Mouse (Mus musculus) lung, postnatal 0 days (tissue): ENCODE results near the gene Smyd1. TPM values are rescaled to one million over a fixed set of nuclear protein-coding genes. Genes with fewer than 3 reads are reported as not detected.

ENCODE experiments used
- ATAC-seq: fragments of 200-750 bp; cut with Nextera tagmentation; 2 replicates; pipeline ENCODE4 v1.8.0; 2017; ENCODE audit warnings: moderate library complexity
- DNase-seq: peaks from one replicate; pipeline ENCODE4 v3.0.0-alpha.2; 2016; ENCODE audit warnings: low spot score
- H3K27ac ChIP-seq: fragments of 300-500 bp; sonication (generic); 2 replicates; pipeline ENCODE4 v1.5.1; 2014; ENCODE audit warnings: antibody characterized with exemption, mild to moderate bottlenecking, low read length, mixed read lengths
- H3K27me3 ChIP-seq: fragments of 300-500 bp; sonication (generic); replicated peaks from 2 replicates; pipeline ENCODE4 v1.6.1; 2014; ENCODE audit warnings: low read length, mixed read lengths; ENCODE audit not compliant: insufficient read depth
- H3K36me3 ChIP-seq: fragments of 300-500 bp; sonication (generic); 2 replicates; pipeline ENCODE4 v1.6.1; 2014; ENCODE audit warnings: low read length, mixed read lengths; ENCODE audit not compliant: insufficient read depth
- H3K4me1 ChIP-seq: fragments of 300-500 bp; sonication (generic); 2 replicates; pipeline ENCODE4 v1.6.1; 2014; ENCODE audit warnings: antibody characterized with exemption, low read depth, low read length, mixed read lengths; ENCODE audit not compliant: insufficient read depth
- H3K4me2 ChIP-seq: fragments of 300-500 bp; sonication (generic); replicated peaks from 2 replicates; pipeline ENCODE4 v1.6.1; 2014; ENCODE audit warnings: low read depth, mild to moderate bottlenecking, low read length, moderate library complexity, mixed read lengths
- H3K4me3 ChIP-seq: fragments of 300-500 bp; sonication (generic); 2 replicates; pipeline ENCODE4 v1.5.1; 2014; ENCODE audit warnings: low read depth, low read length
- H3K9ac ChIP-seq: fragments of 300-500 bp; sonication (generic); replicated peaks from 2 replicates; pipeline ENCODE4 v1.6.1; 2014; ENCODE audit warnings: low read depth, mild to moderate bottlenecking
- H3K9me3 ChIP-seq: fragments of 300-500 bp; sonication (generic); 2 replicates; pipeline ENCODE4 v1.6.1; 2016; ENCODE audit warnings: low read length, mixed read lengths
- CTCF ChIP-seq: IDR thresholded peaks from 2 replicates; pipeline ENCODE4 v1.5.1; 2016; ENCODE audit warnings: antibody characterized with exemption, mild to moderate bottlenecking
- EP300 ChIP-seq: IDR thresholded peaks from 2 replicates; pipeline ENCODE4 v1.6.1; 2016; ENCODE audit warnings: antibody characterized with exemption, mild to moderate bottlenecking, control low read depth
- WGBS: fragments of 180-500 bp; shearing (Covaris S2); extraction: QIAGEN DNeasy Blood & Tissue Kit; methylation state at CpG from one replicate; pipeline ENCODE4 v1.1.7; 2014; 5-methylcytosine and 5-hydroxymethylcytosine counted together
- polyA plus RNA-seq: library from polyadenylated mRNA; unstranded; fragments of >200 nt; fragmentation: Nextera tagmentation; extraction: Ambion mirVana; gene quantifications from 2 replicates; pipeline ENCODE4 v1.2.1, GENCODE M21; 2015

Smyd1 gene
- polyA plus RNA-seq, result 0.80 and 1.2 TPM in 2 replicates

DNA sequence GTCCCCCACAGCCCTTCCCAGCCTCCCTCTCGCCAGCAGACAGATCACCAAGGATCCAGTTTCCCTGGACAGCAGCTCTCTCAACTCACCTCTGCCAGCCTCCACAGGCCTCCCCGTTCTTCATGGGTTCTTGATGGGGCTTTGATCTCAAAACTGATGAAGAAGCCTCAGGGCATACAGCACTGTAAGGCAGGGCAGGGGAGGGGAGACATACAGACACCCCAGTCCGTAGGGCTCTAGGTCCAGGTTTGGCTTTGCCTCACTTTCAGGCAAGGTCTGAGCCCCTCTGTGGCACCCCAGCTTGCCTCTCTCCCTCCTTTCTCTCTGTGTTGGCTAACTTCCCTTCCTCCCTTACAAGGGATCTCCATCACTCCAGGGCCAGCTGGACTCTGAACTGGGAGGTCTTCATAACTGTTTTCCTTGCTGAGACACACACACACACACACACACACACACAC, at the start of gene Smyd1:
Gene Smyd1 (minus strand): TSS at position 408 of the 458 bp plus-strand sequence.
- WGBS, result 69% methylated on average over 3 of the region's 3 CpGs
- H3K9me3 ChIP-seq, result no peaks in the 10 kb centered on the region
- H3K4me3 ChIP-seq, result no peak within 1 kb of the TSS
- ATAC-seq (no peak), DNase-seq (no peak)
- H3K27ac ChIP-seq, result no peak within 1 kb of the TSS
- H3K4me2 ChIP-seq, result no peak within 1 kb of the TSS
- TF ChIP-seq CTCF (no peak), EP300 (no peak)
- no peaks in the 10 kb centered on the region for H3K36me3 ChIP-seq
- no peaks in the 10 kb centered on the region for H3K27me3 ChIP-seq
- no peaks in the 10 kb centered on the region for H3K4me1 ChIP-seq
- no peak within 1 kb of the TSS for H3K9ac ChIP-seq

DNA sequence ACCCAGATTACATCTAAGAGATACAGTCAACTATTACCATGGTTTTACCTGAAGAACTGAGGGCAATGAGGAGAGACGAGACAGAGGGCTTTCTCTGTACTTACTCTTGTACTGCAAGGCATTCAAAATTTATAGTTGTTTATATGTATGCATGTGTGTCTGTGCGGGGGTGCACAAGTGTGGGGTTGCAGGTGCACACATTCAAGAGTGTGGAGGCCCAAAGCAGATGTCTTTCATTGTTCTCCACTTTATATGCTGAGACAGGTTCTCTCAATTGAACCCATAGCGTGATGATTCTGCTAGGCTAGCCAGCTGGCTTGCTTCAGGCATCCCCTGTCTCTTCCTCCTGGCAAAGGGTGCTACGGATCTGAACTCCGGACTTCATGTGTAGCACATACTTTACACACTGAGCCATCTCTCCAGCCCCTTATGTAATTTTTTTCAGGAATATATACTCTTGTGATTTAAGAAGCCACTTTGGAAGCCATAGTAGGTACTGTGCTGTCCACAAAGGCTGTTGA, 49.1 kb upstream of the Smyd1 start:
- TF ChIP-seq EP300 (no peak), CTCF (no peak)
- Histone ChIP-seq H3K9me3 (no peaks in the 10 kb centered on the region), H3K4me2 (no peak overlapping the region), H3K9ac (no peak overlapping the region), H3K4me3 (no peak overlapping the region), H3K4me1 (no peaks in the 10 kb centered on the region), H3K27me3 (no peaks in the 10 kb centered on the region), H3K36me3 (no peaks in the 10 kb centered on the region), H3K27ac (no peak overlapping the region)
- DNase-seq, result no peak
- ATAC-seq, result no peak
- 70% methylated on average over 5 of the region's 5 CpGs for WGBS

GRCm38 (mm10) chr6:71369416-71369815, 47.4 kb upstream of the Smyd1 start:
- ATAC-seq (no peak), DNase-seq (no peak)
- Histone ChIP-seq H3K4me2 (no peak overlapping the region), H3K4me1 (no peaks in the 10 kb centered on the region), H3K36me3 (no peaks in the 10 kb centered on the region), H3K9me3 (no peaks in the 10 kb centered on the region), H3K4me3 (no peak overlapping the region), H3K27ac (no peak overlapping the region), H3K9ac (no peak overlapping the region), H3K27me3 (no peaks in the 10 kb centered on the region)
- no peak for TF ChIP-seq CTCF
- TF ChIP-seq EP300, result no peak
- WGBS, result 89% methylated on average over 6 of the region's 6 CpGs

DNA sequence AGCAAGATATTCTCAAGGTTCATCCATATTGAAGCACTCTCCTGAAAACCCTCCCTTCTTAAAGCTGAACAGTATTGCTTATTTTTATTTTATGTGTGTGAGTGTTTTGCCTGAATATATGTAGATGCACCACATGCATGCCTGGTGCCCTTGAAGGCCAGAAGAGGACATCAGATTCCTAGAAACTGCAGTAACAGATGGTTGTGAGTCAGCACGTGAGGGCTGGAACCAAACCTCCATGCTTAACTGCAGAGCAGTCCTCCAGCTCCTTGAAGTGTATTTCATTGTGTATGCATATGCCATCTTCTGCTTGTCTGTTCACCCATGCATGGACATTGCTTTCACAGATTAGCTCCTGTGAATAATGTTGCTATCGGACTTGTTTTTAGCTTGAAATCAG, 42.0 kb upstream of the Smyd1 start:
- H3K4me3 ChIP-seq, result no peak overlapping the region
- no peaks in the 10 kb centered on the region for H3K27me3 ChIP-seq
- WGBS, result 66% methylated on average over 2 of the region's 2 CpGs
- TF ChIP-seq EP300, result no peak
- H3K4me2 ChIP-seq, result no peak overlapping the region
- H3K9ac ChIP-seq, result no peak overlapping the region
- no peak for DNase-seq
- ATAC-seq, result no peak
- H3K9me3 ChIP-seq, result no peaks in the 10 kb centered on the region
- no peaks in the 10 kb centered on the region for H3K4me1 ChIP-seq
- H3K27ac ChIP-seq, result no peak overlapping the region
- no peaks in the 10 kb centered on the region for H3K36me3 ChIP-seq

DNA sequence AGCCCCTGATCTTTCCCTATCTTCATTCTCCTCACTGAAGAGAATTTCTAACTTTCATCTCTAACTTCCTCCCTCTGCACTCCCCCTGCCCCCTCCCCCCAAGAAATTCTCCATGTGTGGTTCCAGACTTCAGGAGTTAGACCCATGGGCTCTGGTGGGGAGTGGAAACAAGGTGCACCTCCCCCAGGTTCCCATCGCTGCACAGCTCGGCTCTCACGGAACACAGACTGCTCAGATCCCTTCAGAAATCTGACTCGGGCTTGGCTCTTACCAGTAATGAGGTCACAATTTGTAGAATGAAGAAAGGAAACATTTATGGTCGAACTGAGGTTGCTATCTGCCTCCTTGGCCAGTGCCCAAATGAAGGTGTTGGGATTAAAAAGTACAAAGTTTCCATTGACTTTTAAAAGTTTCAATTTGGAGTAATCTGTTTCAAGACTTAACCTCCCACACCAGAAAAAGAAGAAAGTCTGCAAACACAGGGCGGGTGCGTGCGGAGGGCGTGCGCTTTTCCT, 39.2 kb upstream of the Smyd1 start:
- Histone ChIP-seq H3K4me1 (no peaks in the 10 kb centered on the region), H3K4me2 (no peak overlapping the region), H3K27me3 (no peaks in the 10 kb centered on the region), H3K9me3 (no peaks in the 10 kb centered on the region), H3K4me3 (no peak overlapping the region), H3K9ac (no peak overlapping the region), H3K36me3 (no peaks in the 10 kb centered on the region), H3K27ac (no peak overlapping the region)
- DNase-seq (no peak), ATAC-seq (no peak)
- 73% methylated on average over 10 of the region's 10 CpGs for WGBS
- TF ChIP-seq EP300 (no peak), CTCF (no peak)

GRCm38 (mm10) chr6:71360751-71361150, 38.7 kb upstream of the Smyd1 start:
- no peak overlapping the region for H3K4me3 ChIP-seq
- no peak overlapping the region for H3K4me2 ChIP-seq
- no peak for TF ChIP-seq CTCF
- no peak for TF ChIP-seq EP300
- no peak for DNase-seq
- no peak overlapping the region for H3K9ac ChIP-seq
- 67% methylated on average over 5 of the region's 5 CpGs for WGBS
- H3K27ac ChIP-seq, result no peak overlapping the region
- no peaks in the 10 kb centered on the region for H3K36me3 ChIP-seq
- H3K27me3 ChIP-seq, result no peaks in the 10 kb centered on the region
- no peaks in the 10 kb centered on the region for H3K4me1 ChIP-seq
- ATAC-seq, result no peak
- no peaks in the 10 kb centered on the region for H3K9me3 ChIP-seq

DNA sequence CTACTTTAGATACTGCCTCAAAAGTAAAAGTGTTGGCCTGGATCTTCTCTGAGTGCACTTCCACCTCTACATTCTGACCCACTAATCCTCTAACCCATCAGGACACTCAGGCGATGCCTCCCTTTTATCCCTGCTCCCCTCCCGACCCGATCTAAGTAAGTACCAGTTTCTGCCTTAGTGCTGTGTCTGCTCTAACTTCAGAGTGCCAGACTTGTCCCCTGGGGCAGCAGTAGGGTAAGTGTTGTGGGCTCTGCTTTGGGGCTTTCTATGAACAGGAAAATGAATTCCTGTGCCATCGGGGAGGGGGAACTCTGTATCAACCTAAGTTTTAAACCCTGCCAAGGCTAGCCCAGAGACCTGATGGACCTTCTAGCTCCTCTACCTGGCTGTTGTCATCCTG, 38.2 kb upstream of the Smyd1 start:
- no peak overlapping the region for H3K9ac ChIP-seq
- no peak overlapping the region for H3K4me3 ChIP-seq
- ATAC-seq, result no peak
- WGBS, result 74% methylated on average over 4 of the region's 4 CpGs
- no peak overlapping the region for H3K27ac ChIP-seq
- no peaks in the 10 kb centered on the region for H3K27me3 ChIP-seq
- no peak overlapping the region for H3K4me2 ChIP-seq
- no peaks in the 10 kb centered on the region for H3K36me3 ChIP-seq
- no peak for DNase-seq
- no peaks in the 10 kb centered on the region for H3K4me1 ChIP-seq
- no peaks in the 10 kb centered on the region for H3K9me3 ChIP-seq
- TF ChIP-seq CTCF (no peak), EP300 (no peak)
